Mouse (Mus musculus) liver, embryonic 11.5 days (tissue): ENCODE measurements around the gene 1810024B03Rik. TPM values are rescaled to one million over a fixed set of nuclear protein-coding genes. Genes with fewer than 3 reads are reported as not detected.

Experiments used
- ATAC-seq: fragments of 200-750 bp; cut with Nextera tagmentation; replicated peaks from 2 replicates; pipeline ENCODE4 v1.8.0; 2017; ENCODE audit warnings: moderate number of reproducible peaks, mild to moderate bottlenecking, moderate TSS enrichment, moderate library complexity; ENCODE audit not compliant: low FRiP score
- DNase-seq: peaks from one replicate; pipeline ENCODE4 v3.0.0-alpha.2; 2017; ENCODE audit warnings: low spot score
- H3K27ac ChIP-seq: fragments of 300-500 bp; sonication (generic); 2 replicates; pipeline ENCODE4 v1.5.1; 2014; ENCODE audit warnings: mild to moderate bottlenecking, low read depth, low read length, control low read depth
- H3K27me3 ChIP-seq: fragments of 300-500 bp; sonication (generic); replicated peaks from 2 replicates; pipeline ENCODE4 v1.6.1; 2014; ENCODE audit warnings: low read length, mixed read lengths; ENCODE audit not compliant: control insufficient read depth, insufficient read depth
- H3K36me3 ChIP-seq: fragments of 300-500 bp; sonication (generic); 2 replicates; pipeline ENCODE4 v1.6.1; 2014; ENCODE audit warnings: mild to moderate bottlenecking, low read length, moderate library complexity, mixed read lengths; ENCODE audit not compliant: control insufficient read depth, insufficient read depth
- H3K4me1 ChIP-seq: fragments of 300-500 bp; sonication (generic); replicated peaks from 2 replicates; pipeline ENCODE4 v1.6.1; 2014; ENCODE audit warnings: low read length, mixed read lengths; ENCODE audit not compliant: control insufficient read depth, insufficient read depth
- H3K4me2 ChIP-seq: fragments of 300-500 bp; sonication (generic); 2 replicates; pipeline ENCODE4 v1.6.1; 2014; ENCODE audit warnings: mild to moderate bottlenecking, control low read depth, moderate library complexity
- H3K4me3 ChIP-seq: fragments of 300-500 bp; sonication (generic); 2 replicates; pipeline ENCODE4 v1.5.1; 2014; ENCODE audit warnings: low read depth, low read length, control low read depth
- H3K9ac ChIP-seq: fragments of 300-500 bp; sonication (generic); 2 replicates; pipeline ENCODE4 v1.6.1; 2014; ENCODE audit warnings: low read depth, low read length, control low read depth
- H3K9me3 ChIP-seq: fragments of 300-500 bp; sonication (generic); 2 replicates; pipeline ENCODE4 v1.6.1; 2016; ENCODE audit warnings: low read length, inconsistent platforms, mixed read lengths; ENCODE audit not compliant: control insufficient read depth
- WGBS: fragments of 180-500 bp; shearing (Covaris S2); extraction: QIAGEN DNeasy Blood & Tissue Kit; methylation state at CpG from one replicate; pipeline ENCODE4 v1.1.7; 2014; 5-methylcytosine and 5-hydroxymethylcytosine counted together
- polyA plus RNA-seq: library from polyadenylated mRNA; unstranded; fragments of >200 nt; fragmentation: Nextera tagmentation; extraction: Ambion mirVana; gene quantifications from 2 replicates; pipeline ENCODE4 v1.2.1, GENCODE M21; 2014

The 1810024B03Rik gene
- polyA plus RNA-seq, 1 experiment from 2014 or later: 2.4 TPM

- H3K27me3 ChIP-seq: no peaks in the 10 kb centered on the region
- under 1% methylated on average over 53 of the region's 53 CpGs for WGBS
Observed at GRCm38 (mm10) chr2:127247592-127248333, 39.7 kb upstream of the 1810024B03Rik start, which contains the start of the genes Ciao1 and Tmem127. Gene Ciao1, minus strand, starts transcription at chr2:127247816. Gene Tmem127, plus strand, starts transcription at chr2:127247908.

GRCm38 (mm10) chr2:127240065-127240464 lies 32.0 kb upstream of the 1810024B03Rik start:
- no peak overlapping the region for H3K4me2 ChIP-seq
- H3K27me3 ChIP-seq: no peaks in the 10 kb centered on the region
- H3K9me3 ChIP-seq: no peaks in the 10 kb centered on the region
- H3K9ac ChIP-seq: no peak overlapping the region
- peaks cover 53% of the 10 kb centered on the region for H3K36me3 ChIP-seq
- DNase-seq (no peak), ATAC-seq (no peak)
- H3K27ac ChIP-seq: no peak overlapping the region
- no peak overlapping the region for H3K4me3 ChIP-seq
- H3K4me1 ChIP-seq: no peaks in the 10 kb centered on the region
- 89% methylated on average over 2 of the region's 2 CpGs for WGBS

More at GRCm38 (mm10) chr2:127247592-127248333, 39.7 kb upstream of the 1810024B03Rik start, which contains the start of the genes Ciao1 and Tmem127:
- Histone ChIP-seq H3K4me2 (peak within 1 kb of the TSS; percentile 98), H3K36me3 (peaks cover 10% of the 10 kb centered on the region), H3K9me3 (no peaks in the 10 kb centered on the region), H3K9ac (peak within 1 kb of the TSS; percentile 87), H3K4me3 (peak within 1 kb of the TSS; percentile 87), H3K4me1 (peaks cover 20% of the 10 kb centered on the region), H3K27ac (peak within 1 kb of the TSS; percentile 83)
- ATAC-seq (peak; percentile 97), DNase-seq (peak; percentile 95)

GRCm38 (mm10) chr2:127237897-127238610 lies 30.0 kb upstream of the 1810024B03Rik start:
- Histone ChIP-seq H3K9ac (no peak overlapping the region), H3K27me3 (no peaks in the 10 kb centered on the region), H3K27ac (no peak overlapping the region), H3K36me3 (peaks cover 60% of the 10 kb centered on the region), H3K9me3 (no peaks in the 10 kb centered on the region), H3K4me1 (no peaks in the 10 kb centered on the region), H3K4me2 (no peak overlapping the region), H3K4me3 (no peak overlapping the region)
- ATAC-seq (no peak), DNase-seq (no peak)
- 90% methylated on average over 11 of the region's 11 CpGs for WGBS

- 93% methylated on average over 3 of the region's 3 CpGs for WGBS
- Histone ChIP-seq H3K4me3 (no peak overlapping the region), H3K36me3 (peaks cover 80% of the 10 kb centered on the region), H3K27ac (no peak overlapping the region), H3K4me1 (no peaks in the 10 kb centered on the region), H3K9ac (no peak overlapping the region), H3K9me3 (no peaks in the 10 kb centered on the region), H3K27me3 (no peaks in the 10 kb centered on the region), H3K4me2 (no peak overlapping the region)
- no peak for ATAC-seq
- no peak for DNase-seq
Observed at GRCm38 (mm10) chr2:127225261-127225660, 17.2 kb upstream of the 1810024B03Rik start.

- no peak for DNase-seq
- H3K4me2 ChIP-seq: no peak overlapping the region
- H3K27me3 ChIP-seq: no peaks in the 10 kb centered on the region
- no peaks in the 10 kb centered on the region for H3K9me3 ChIP-seq
- 95% methylated on average over 5 of the region's 5 CpGs for WGBS
- H3K4me3 ChIP-seq: no peak overlapping the region
- no peak overlapping the region for H3K9ac ChIP-seq
- H3K36me3 ChIP-seq: peaks cover 63% of the 10 kb centered on the region
- H3K27ac ChIP-seq: no peak overlapping the region
- ATAC-seq: no peak
- no peaks in the 10 kb centered on the region for H3K4me1 ChIP-seq
Observed at GRCm38 (mm10) chr2:127217746-127218145, 9.7 kb upstream of the 1810024B03Rik start.

- H3K27ac ChIP-seq: no peak overlapping the region
- H3K27me3 ChIP-seq: no peaks in the 10 kb centered on the region
- no peak for ATAC-seq
- WGBS: 90% methylated on average over 11 of the region's 11 CpGs
- peaks cover 39% of the 10 kb centered on the region for H3K36me3 ChIP-seq
- no peaks in the 10 kb centered on the region for H3K9me3 ChIP-seq
- peaks cover 6% of the 10 kb centered on the region; the same call in 1 of the 2 replicates for H3K4me1 ChIP-seq
- H3K4me3 ChIP-seq: no peak overlapping the region
- no peak overlapping the region for H3K4me2 ChIP-seq
- no peak for DNase-seq
- H3K9ac ChIP-seq: no peak overlapping the region
Observed at GRCm38 (mm10) chr2:127210701-127211100, 2.6 kb upstream of the 1810024B03Rik start.

GRCm38 (mm10) chr2:127208452-127208769 lies 331 bp upstream of the 1810024B03Rik start:
- no peaks in the 10 kb centered on the region for H3K27me3 ChIP-seq
- H3K27ac ChIP-seq: peak overlapping the region; percentile 65
- WGBS: 0% methylated on average over 17 of the region's 17 CpGs
- peak overlapping the region; percentile 94 for H3K4me3 ChIP-seq
- no peaks in the 10 kb centered on the region for H3K9me3 ChIP-seq
- H3K36me3 ChIP-seq: peaks cover 24% of the 10 kb centered on the region
- H3K4me2 ChIP-seq: peak overlapping the region; percentile 84
- H3K4me1 ChIP-seq: peaks cover 6% of the 10 kb centered on the region; the same call in 1 of the 2 replicates
- H3K9ac ChIP-seq: peak overlapping the region; percentile 86
- DNase-seq (no peak), ATAC-seq (no peak; the same call in 1 of the 2 replicates)

- Histone ChIP-seq H3K27me3 (no peaks in the 10 kb centered on the region), H3K9ac (no peak overlapping the region), H3K4me1 (peaks cover 6% of the 10 kb centered on the region; the same call in 1 of the 2 replicates), H3K36me3 (peaks cover 24% of the 10 kb centered on the region), H3K9me3 (no peaks in the 10 kb centered on the region), H3K4me3 (peak overlapping the region; percentile 94), H3K27ac (no peak overlapping the region), H3K4me2 (peak overlapping the region; percentile 84)
- ATAC-seq (no peak), DNase-seq (no peak)
- WGBS: 81% methylated on average over 2 of the region's 2 CpGs
Observed at GRCm38 (mm10) chr2:127206916-127207315, 1.2 kb downstream of the 1810024B03Rik start.
